Mouse (Mus musculus) thymus, adult 18-20 months (tissue): ENCODE results near the gene Hrh2.

Experiments
- DNase-seq, 2 experiments: peaks; one replicate each; pipeline ENCODE4 v3.0.0; 2022; ENCODE audit warnings: mixed read lengths in 2 of 2

The Hrh2 gene

DNA sequence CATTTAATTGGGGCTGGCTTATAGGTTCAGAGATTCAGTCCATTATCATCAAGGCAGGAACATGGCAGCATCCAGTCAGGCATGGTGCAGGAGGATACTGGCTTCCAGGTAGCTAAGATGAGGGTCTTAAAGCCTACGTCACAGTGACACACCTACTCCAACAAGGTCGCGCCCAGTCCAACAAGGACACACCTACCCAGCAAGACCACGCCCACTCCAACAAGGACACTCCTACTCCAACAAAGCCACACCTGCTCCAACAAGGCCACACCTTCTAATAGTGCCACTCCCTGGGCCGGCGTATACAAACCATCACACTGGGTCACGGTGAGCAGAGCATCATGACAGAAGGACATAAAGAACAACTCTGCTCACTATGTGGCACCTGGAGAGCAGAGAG is 80.1 kb downstream of the Hrh2 start:
- no peak for DNase-seq

GRCm38 (mm10) chr13:54277406-54277805 is 85.5 kb downstream of the Hrh2 start:
- DNase-seq = no peak

- no peak for DNase-seq
Observed at GRCm38 (mm10) chr13:54280366-54280765, 88.4 kb downstream of the Hrh2 start.

GRCm38 (mm10) chr13:54281149-54281548 is 89.2 kb downstream of the Hrh2 start:
- no peak for DNase-seq

GRCm38 (mm10) chr13:54281623-54282022 is 89.7 kb downstream of the Hrh2 start:
- DNase-seq = no peak

- DNase-seq = no peak
Observed at GRCm38 (mm10) chr13:54282149-54282860, 90.4 kb downstream of the Hrh2 start.

DNA sequence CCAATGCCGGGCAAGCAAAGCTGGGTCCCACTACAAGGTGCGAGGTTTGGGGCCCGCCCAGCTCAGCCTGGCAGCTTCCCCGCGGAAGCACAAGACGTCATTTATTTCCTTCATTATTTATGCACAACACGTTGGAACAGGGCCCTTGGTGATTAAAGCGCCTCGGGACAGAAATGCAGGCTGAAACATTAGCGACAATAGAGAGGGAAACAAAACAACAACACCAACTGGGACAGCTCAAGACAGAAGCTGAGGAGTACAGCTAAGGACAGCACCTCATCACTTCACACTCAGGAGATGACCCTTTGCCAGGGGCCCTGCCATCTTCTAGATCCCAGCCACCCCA is 90.9 kb downstream of the Hrh2 start:
- DNase-seq = no peak
